9 mouse cellular contexts compared by ENCODE assay signal in the genomic region with DNA sequence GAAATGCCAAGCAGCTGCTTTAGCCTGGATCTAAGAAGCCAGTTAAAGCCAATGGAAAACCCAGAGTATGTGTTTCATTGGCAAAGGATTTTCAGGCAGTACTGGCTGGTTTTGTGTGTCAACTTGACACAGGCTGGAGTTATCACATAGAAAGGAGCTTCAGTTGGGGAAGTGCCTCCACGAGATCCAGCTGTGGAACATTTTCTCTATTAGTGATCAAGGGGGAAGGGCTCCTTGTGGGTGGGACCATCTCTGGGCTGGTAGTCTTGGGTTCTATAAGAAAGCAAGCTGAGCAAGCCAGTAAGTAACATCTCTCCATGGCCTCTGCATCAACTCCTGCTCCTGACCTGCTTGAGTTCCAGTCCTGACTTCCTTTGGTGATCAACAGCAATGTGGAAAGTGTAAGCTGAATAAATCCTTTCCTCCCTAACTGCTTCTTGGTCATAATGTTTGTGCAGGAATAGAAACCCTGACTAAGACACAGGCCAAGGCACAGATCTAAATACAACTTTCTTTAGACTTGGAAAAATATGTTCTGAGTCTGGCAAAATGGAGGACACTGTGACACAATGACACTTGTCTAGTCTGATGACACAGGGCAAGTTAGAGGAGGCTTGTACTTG. TPM values are rescaled to one million over a fixed set of nuclear protein-coding genes. Genes with fewer than 3 reads are reported as not detected.
DNase-seq lines count a peak whose midpoint lies in the region; ATAC-seq and TF ChIP-seq lines count a peak whose summit lies in the region.
"Not testable (repeated sequence)": the region's sequence is repeated elsewhere in the genome, so short reads cannot be mapped to it uniquely, and the experiment has no call there.
"Had no signal": no experiment of that assay in that cellular context is flagged by ENCODE, and none has a peak within 500 bp of the region (broad histone marks: within the 10 kb centered on the region; RNA-seq: fewer than 3 reads in every experiment).

No protein-coding gene starts in this region.

- H3K36me3 ChIP-seq in forebrain, embryonic 11.5 days (ENCODE audit: control insufficient read depth, insufficient read depth, low read length); heart, postnatal 0 days (replicated peaks; ENCODE audit: control insufficient read depth, insufficient read depth, low read length); intestine, embryonic 16.5 days (ENCODE audit: control insufficient read depth, insufficient read depth, low read length); limb, embryonic 14.5 days (ENCODE audit: control insufficient read depth, insufficient read depth, low read length); lung, embryonic 16.5 days (ENCODE audit: control insufficient read depth, insufficient read depth, low read length); midbrain, postnatal 0 days (ENCODE audit: insufficient read depth, low read length); stomach, embryonic 15.5 days: not testable (repeated sequence)

- DNase-seq in ZHBTc4 (ENCODE audit: low read depth, low spot score): peak; percentile 37
- DNase-seq in forebrain, embryonic 11.5 days (ENCODE audit: low spot score); heart, postnatal 0 days (ENCODE audit: low spot score); limb, embryonic 14.5 days (ENCODE audit: low spot score); midbrain, postnatal 0 days (ENCODE audit: low spot score): not testable (repeated sequence)

- not testable (repeated sequence) for TF ChIP-seq POLR2A in limb, embryonic 14.5 days (IDR thresholded peaks at IDR 0.05; ENCODE audit: borderline replicate concordance, extremely low read depth, insufficient read depth, insufficient read length)

- peaks cover 19% of the 10 kb centered on the region; the same call in 1 of the 2 replicates for H3K4me1 ChIP-seq in forebrain, embryonic 11.5 days (replicated peaks; ENCODE audit: control insufficient read depth, insufficient read depth, low read length)
- H3K4me1 ChIP-seq in heart, postnatal 0 days (ENCODE audit: control insufficient read depth, insufficient read depth): peaks cover 40% of the 10 kb centered on the region
- peaks cover 38% of the 10 kb centered on the region for H3K4me1 ChIP-seq in intestine, embryonic 16.5 days (ENCODE audit: control insufficient read depth, insufficient read depth, low read length)
- peaks cover 40% of the 10 kb centered on the region for H3K4me1 ChIP-seq in limb, embryonic 14.5 days (ENCODE audit: control insufficient read depth, insufficient read depth, low read length)
- peaks cover 49% of the 10 kb centered on the region for H3K4me1 ChIP-seq in lung, embryonic 16.5 days (replicated peaks; ENCODE audit: control insufficient read depth, insufficient read depth, low read length)
- peaks cover 19% of the 10 kb centered on the region for H3K4me1 ChIP-seq in midbrain, postnatal 0 days (ENCODE audit: insufficient read depth, low read length)
- peaks cover 42% of the 10 kb centered on the region for H3K4me1 ChIP-seq in stomach, embryonic 15.5 days

- ATAC-seq in forebrain, embryonic 11.5 days (replicated peaks; ENCODE audit: low FRiP score); heart, postnatal 0 days (ENCODE audit: insufficient read depth, low read depth); intestine, embryonic 16.5 days; limb, embryonic 14.5 days (ENCODE audit: low FRiP score, low read depth); lung, embryonic 16.5 days (ENCODE audit: low read depth); midbrain, postnatal 0 days (ENCODE audit: low FRiP score); stomach, embryonic 15.5 days (ENCODE audit: insufficient read depth, low FRiP score, low read depth): not testable (repeated sequence)

- not testable (repeated sequence) for H3K4me2 ChIP-seq in forebrain, embryonic 11.5 days (ENCODE audit: low read depth, low read length, severe bottlenecking); heart, postnatal 0 days (ENCODE audit: low read depth, low read length); limb, embryonic 14.5 days (replicated peaks; ENCODE audit: low read depth, low read length, severe bottlenecking); midbrain, postnatal 0 days (ENCODE audit: low read depth, low read length, poor library complexity, severe bottlenecking); stomach, embryonic 15.5 days
- peak overlapping the region; percentile 32 for H3K4me2 ChIP-seq in intestine, embryonic 16.5 days (ENCODE audit: low read depth, low read length)
- peak overlapping the region; percentile 31; the same call in 1 of the 2 replicates for H3K4me2 ChIP-seq in lung, embryonic 16.5 days (ENCODE audit: low read depth, low read length)

- H3K9ac ChIP-seq in forebrain, embryonic 11.5 days (ENCODE audit: low read length); heart, postnatal 0 days (replicated peaks; ENCODE audit: low read depth, low read length); limb, embryonic 14.5 days (ENCODE audit: low read depth, low read length, severe bottlenecking); lung, embryonic 16.5 days (ENCODE audit: low read length); midbrain, postnatal 0 days (replicated peaks; ENCODE audit: low read length, poor library complexity, severe bottlenecking); stomach, embryonic 15.5 days: not testable (repeated sequence)
- peak overlapping the region; percentile 58 for H3K9ac ChIP-seq in intestine, embryonic 16.5 days (ENCODE audit: low read depth, low read length)

- H3K27me3 ChIP-seq in forebrain, embryonic 11.5 days (ENCODE audit: control insufficient read depth, insufficient read depth, low read length); heart, postnatal 0 days (ENCODE audit: control insufficient read depth, insufficient read depth, low read length); intestine, embryonic 16.5 days (replicated peaks; ENCODE audit: control insufficient read depth, insufficient read depth, low read length); limb, embryonic 14.5 days (ENCODE audit: control insufficient read depth, insufficient read depth, low read length); lung, embryonic 16.5 days (ENCODE audit: control insufficient read depth, insufficient read depth, low read depth, low read length); midbrain, postnatal 0 days (ENCODE audit: insufficient read depth, low read length); stomach, embryonic 15.5 days (replicated peaks): not testable (repeated sequence)

- 67% methylated on average over 1 of the region's 1 CpGs for WGBS in forebrain, embryonic 11.5 days
- 42% methylated on average over 1 of the region's 1 CpGs for WGBS in heart, postnatal 0 days
- 26% methylated on average over 1 of the region's 1 CpGs for WGBS in intestine, embryonic 16.5 days
- WGBS in limb, embryonic 14.5 days: 0% methylated on average over 1 of the region's 1 CpGs
- WGBS in lung, embryonic 16.5 days: 0% methylated on average over 1 of the region's 1 CpGs
- WGBS in midbrain, postnatal 0 days: 56% methylated on average over 1 of the region's 1 CpGs
- 34% methylated on average over 1 of the region's 1 CpGs for WGBS in stomach, embryonic 15.5 days

- not testable (repeated sequence) for TF ChIP-seq EP300 in heart, postnatal 0 days (IDR thresholded peaks at IDR 0.05; ENCODE audit: low read depth)

- H3K9me3 ChIP-seq in forebrain, embryonic 11.5 days (ENCODE audit: control insufficient read depth, low read length); heart, postnatal 0 days (replicated peaks; ENCODE audit: control insufficient read depth, low read length); intestine, embryonic 16.5 days (ENCODE audit: control insufficient read depth, low read length); limb, embryonic 14.5 days (ENCODE audit: control insufficient read depth, low read length); lung, embryonic 16.5 days (ENCODE audit: control insufficient read depth, low read length); midbrain, postnatal 0 days (ENCODE audit: low read length); stomach, embryonic 15.5 days: not testable (repeated sequence)

- peak overlapping the region; percentile 76 for H3K27ac ChIP-seq in forebrain, embryonic 11.5 days (ENCODE audit: low read depth, low read length)
- peak overlapping the region; percentile 55; the same call in 1 of the 2 replicates for H3K27ac ChIP-seq in heart, postnatal 0 days (ENCODE audit: low read depth)
- peak overlapping the region; percentile 89 for H3K27ac ChIP-seq in intestine, embryonic 16.5 days (ENCODE audit: low read length)
- H3K27ac ChIP-seq in limb, embryonic 14.5 days (replicated peaks; ENCODE audit: low read depth, low read length): peak overlapping the region; percentile 73
- H3K27ac ChIP-seq in lung, embryonic 16.5 days (ENCODE audit: low read length): peak overlapping the region; percentile 99
- H3K27ac ChIP-seq in midbrain, postnatal 0 days (ENCODE audit: low read depth, low read length): peak overlapping the region; percentile 7; the same call in 1 of the 2 replicates
- H3K27ac ChIP-seq in stomach, embryonic 15.5 days: peak overlapping the region; percentile 80

- not testable (repeated sequence) for TF ChIP-seq CTCF in heart, postnatal 0 days (IDR thresholded peaks at IDR 0.05; ENCODE audit: low read depth); midbrain, postnatal 0 days (IDR thresholded peaks at IDR 0.05)

- not testable (repeated sequence) for H3K4me3 ChIP-seq in forebrain, embryonic 11.5 days (ENCODE audit: low read depth, low read length); heart, postnatal 0 days (ENCODE audit: low read depth, low read length); intestine, embryonic 16.5 days (ENCODE audit: low read length); limb, embryonic 14.5 days (replicated peaks; ENCODE audit: low read length); lung, embryonic 16.5 days (ENCODE audit: low read length); midbrain, postnatal 0 days (ENCODE audit: low read depth, low read length); stomach, embryonic 15.5 days (replicated peaks)

RNA-seq across cellular contexts. Expression of a gene that starts 11.5 kb away (rescaled TPM):
- polyA plus RNA-seq in forebrain, embryonic 11.5 days (2014; fragmentation: Nextera tagmentation; extraction: Ambion mirVana): 433 and 466 TPM in 2 replicates
- total RNA-seq in heart, postnatal 0 days (2014; rRNA removed; ENCODE audit: low replicate concordance): 307 and 374 TPM in 2 replicates
- polyA plus RNA-seq in heart, postnatal 0 days (2015; fragmentation: Nextera tagmentation; extraction: Ambion mirVana): 47.5 and 61.2 TPM in 2 replicates
- 452 and 553 TPM in 2 replicates for polyA plus RNA-seq in intestine, embryonic 16.5 days (2015; fragmentation: Nextera tagmentation; extraction: Ambion mirVana)
- 274 and 383 TPM in 2 replicates for polyA plus RNA-seq in limb, embryonic 14.5 days (2012; rRNA removed)
- polyA plus RNA-seq in limb, embryonic 14.5 days (2014; fragmentation: Nextera tagmentation; extraction: Ambion mirVana): 216 and 218 TPM in 2 replicates
- 225 and 232 TPM in 2 replicates for polyA plus RNA-seq in lung, embryonic 16.5 days (2015; fragmentation: Nextera tagmentation; extraction: Ambion mirVana)
- 905 and 948 TPM in 2 replicates for total RNA-seq in midbrain, postnatal 0 days (2014; rRNA removed)
- polyA plus RNA-seq in midbrain, postnatal 0 days (2015; fragmentation: Nextera tagmentation; extraction: Ambion mirVana): 224 and 226 TPM in 2 replicates
- 266 and 297 TPM in 2 replicates for polyA plus RNA-seq in stomach, embryonic 15.5 days (2015; fragmentation: Nextera tagmentation; extraction: Ambion mirVana)

RNA-seq across cellular contexts. Expression of a gene that starts 51.0 kb away (rescaled TPM):
- not detected in 2 replicates for polyA plus RNA-seq in forebrain, embryonic 11.5 days (2014; fragmentation: Nextera tagmentation; extraction: Ambion mirVana)
- total RNA-seq in heart, postnatal 0 days (2014; rRNA removed; ENCODE audit: low replicate concordance): 10.8 and 37.4 TPM in 2 replicates
- polyA plus RNA-seq in heart, postnatal 0 days (2015; fragmentation: Nextera tagmentation; extraction: Ambion mirVana): 30.8 and 38.2 TPM in 2 replicates
- 0.09 and 0.22 TPM in 2 replicates for polyA plus RNA-seq in intestine, embryonic 16.5 days (2015; fragmentation: Nextera tagmentation; extraction: Ambion mirVana)
- 0.76 and 0.80 TPM in 2 replicates for polyA plus RNA-seq in limb, embryonic 14.5 days (2012; rRNA removed)
- polyA plus RNA-seq in limb, embryonic 14.5 days (2014; fragmentation: Nextera tagmentation; extraction: Ambion mirVana): 0.12 and 0.35 TPM in 2 replicates
- 0.40 and 0.49 TPM in 2 replicates for polyA plus RNA-seq in lung, embryonic 16.5 days (2015; fragmentation: Nextera tagmentation; extraction: Ambion mirVana)
- 0.33 and 0.44 TPM in 2 replicates for total RNA-seq in midbrain, postnatal 0 days (2014; rRNA removed)
- 0.17 TPM in 1 of 2 replicates, not detected in the other for polyA plus RNA-seq in midbrain, postnatal 0 days (2015; fragmentation: Nextera tagmentation; extraction: Ambion mirVana)
- 0.12 and 0.15 TPM in 2 replicates for polyA plus RNA-seq in stomach, embryonic 15.5 days (2015; fragmentation: Nextera tagmentation; extraction: Ambion mirVana)
- polyA plus RNA-seq: erythroblast, embryonic 14.5 days had no signal

Comparison
In these comparisons a context has a peak if more than half of its experiments do, and no peak if none do; other contexts are left out.
1. H3K27ac ChIP-seq: peak in every context shown above with its lines; median percentile 99 in lung, embryonic 16.5 days; 89 in intestine, embryonic 16.5 days; 80 in stomach, embryonic 15.5 days; 76 in forebrain, embryonic 11.5 days; 73 in limb, embryonic 14.5 days; 55 in heart, postnatal 0 days; 7 in midbrain, postnatal 0 days.
2. RNA of a gene that starts 51.0 kb away (polyA plus RNA-seq): 30.8 to 38.2 TPM in heart, postnatal 0 days; 0.12 to 0.80 TPM in limb, embryonic 14.5 days, 0.40 to 0.49 TPM in lung, embryonic 16.5 days, 0.17 TPM in midbrain, postnatal 0 days, 0.12 to 0.15 TPM in stomach, embryonic 15.5 days, 0.09 to 0.22 TPM in intestine, embryonic 16.5 days and not detected in forebrain, embryonic 11.5 days; every median in the first group is over 10 times any median in the second.